Mouse (Mus musculus) forelimb bud, embryonic 11.5 days (tissue): ENCODE measurements around the gene Vax2.

Experiments used
- DNase-seq: peaks from one replicate; pipeline ENCODE4 v3.0.0-alpha.2; 2012; ENCODE audit warnings: low read depth, low spot score

Vax2 gene

DNA sequence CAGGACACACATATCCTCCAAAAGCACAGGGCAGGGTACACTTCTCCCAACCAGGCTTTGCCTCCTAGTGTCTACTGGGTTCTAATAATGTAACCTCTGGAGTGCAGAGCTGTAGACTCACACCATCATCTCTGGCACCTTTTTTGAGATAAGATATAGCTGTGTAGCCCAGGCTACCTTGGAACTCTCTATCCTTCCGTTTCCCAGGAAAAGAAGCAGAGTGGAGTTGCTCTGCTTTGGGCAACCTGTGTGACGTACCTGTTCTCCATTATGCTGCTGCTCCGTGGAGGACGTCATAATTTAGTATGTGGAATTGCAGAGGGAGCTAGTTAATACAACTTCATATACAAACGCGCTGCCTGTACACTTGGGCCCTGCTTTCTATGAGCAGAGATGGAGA is 51.3 kb downstream of the Vax2 start, which contains the start of gene Ankrd53:
Gene Ankrd53 (plus strand): TSS at position 301 of the 400 bp plus-strand sequence.
- no peak for DNase-seq

DNA sequence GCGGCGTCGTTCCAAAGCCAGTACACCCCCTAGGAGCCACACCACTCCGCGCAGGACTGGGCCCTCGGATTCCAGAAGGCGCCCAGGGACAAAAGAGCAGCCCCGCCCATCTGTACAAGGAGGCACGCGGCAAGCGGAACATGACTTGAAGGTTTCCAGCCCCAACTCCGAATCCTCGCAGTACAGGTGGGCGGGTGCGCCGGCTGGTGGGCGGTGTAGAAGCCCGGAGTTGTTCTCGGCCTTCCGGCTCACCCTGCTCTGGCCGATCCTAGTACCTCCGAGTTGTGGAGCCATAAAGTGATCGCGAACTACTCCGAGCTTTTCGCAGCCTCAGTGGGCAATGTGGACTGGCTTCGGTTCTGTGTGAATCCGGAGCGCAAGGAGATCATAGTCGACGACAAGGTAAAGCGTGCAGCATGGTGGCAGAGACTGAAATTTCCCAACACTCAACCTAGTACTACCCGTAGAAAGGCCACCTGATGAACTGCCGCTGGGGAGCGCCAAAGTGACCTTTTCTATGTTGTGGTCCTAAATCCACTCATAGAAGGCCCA is 51.9 kb downstream of the Vax2 start:
- DNase-seq, result no peak

DNA sequence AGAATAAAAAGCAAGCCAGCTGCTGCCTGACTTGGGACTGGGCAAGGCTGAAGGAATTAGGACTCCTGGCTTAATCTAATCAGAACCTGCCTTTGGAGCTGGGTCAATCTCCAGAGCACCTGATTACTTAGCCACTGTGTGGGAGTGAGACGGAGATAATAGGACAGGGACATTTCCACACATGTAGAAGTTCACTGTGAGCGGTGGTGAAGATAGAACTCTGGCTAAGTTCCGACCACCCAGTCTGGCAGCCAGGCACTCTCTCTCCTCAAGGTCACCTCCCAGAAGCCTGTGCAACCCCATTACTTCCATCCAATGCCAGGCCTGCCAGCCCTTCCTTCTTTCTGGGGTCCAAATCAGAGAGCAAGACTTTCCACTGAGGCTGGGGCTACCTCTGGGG is 55.9 kb downstream of the Vax2 start:
- DNase-seq, result no peak

DNA sequence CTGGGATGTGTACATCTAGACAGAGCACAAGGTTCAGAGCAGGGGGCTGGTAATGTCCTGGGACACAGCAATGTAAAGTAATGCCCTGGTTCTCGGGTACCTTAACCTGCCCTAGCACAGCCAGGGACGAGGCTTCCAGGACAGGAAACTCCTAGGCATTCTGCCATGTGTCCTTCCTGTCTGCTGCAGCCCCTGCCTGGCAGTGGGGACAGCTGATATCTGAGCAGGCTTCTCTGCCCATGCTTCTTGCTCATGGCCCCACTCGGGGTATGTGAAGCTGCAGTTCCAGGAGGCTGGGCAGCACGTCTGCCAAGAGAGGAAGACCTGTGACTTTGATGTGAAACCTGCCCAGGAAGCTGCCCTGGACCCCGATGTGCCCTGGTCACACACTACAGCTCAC is 57.4 kb downstream of the Vax2 start:
- no peak for DNase-seq

DNA sequence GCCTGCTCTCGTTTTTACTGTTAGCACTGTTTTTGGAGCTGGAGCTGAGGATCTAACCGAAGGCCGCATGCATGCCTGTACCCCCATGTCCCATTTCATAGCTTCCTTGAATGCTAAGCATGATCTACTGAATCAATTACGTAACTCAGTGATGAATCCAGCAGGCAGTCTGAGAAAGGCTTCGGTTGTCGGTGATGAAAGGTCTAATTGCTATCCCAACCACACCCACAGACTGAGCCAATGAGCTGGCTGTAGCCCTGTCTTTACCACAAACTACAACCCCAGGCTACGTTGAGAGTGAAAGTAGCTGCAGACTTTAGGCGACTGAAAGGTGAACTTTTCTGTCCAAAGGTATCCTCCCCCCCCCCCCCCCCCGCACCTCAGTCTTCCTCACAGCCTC is 63.1 kb downstream of the Vax2 start:
- no peak for DNase-seq

DNA sequence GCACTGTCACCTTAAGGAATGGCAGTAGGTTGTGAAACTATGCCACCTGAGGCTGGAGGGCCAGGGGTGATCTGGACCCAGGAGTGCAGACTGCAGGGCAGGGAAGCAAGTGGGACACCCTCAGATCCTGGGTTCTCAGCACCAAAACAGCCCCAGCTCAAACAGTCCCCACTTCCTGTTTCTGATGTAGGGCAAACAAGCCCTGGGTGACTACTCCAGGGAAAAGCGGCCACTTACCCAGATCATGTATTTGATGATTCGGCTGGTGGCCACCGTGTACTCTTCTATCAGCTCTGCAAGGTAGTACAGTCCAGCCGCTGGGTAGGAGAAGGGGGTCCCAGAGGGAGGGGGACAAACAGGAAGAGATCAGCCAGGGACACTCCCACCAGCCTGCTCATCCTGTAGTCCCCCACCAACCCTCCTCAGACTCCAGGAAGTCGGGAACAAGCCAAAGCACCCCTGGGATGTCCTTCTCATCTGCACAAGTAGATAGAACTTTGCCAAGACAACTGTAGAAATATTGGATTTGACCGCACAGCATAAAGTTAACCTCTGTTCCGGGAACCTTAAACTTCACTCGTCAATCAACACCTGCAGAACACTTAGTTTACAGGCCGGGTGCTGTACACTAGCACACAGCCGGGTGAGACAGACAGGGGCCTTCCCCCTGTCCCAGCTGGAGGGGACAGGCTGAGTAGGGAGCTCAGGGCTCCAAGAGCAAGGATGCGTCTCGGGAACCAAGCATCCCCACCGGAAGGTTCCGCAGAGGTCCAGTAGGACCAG is 63.9 kb downstream of the Vax2 start:
- DNase-seq, result no peak

DNA sequence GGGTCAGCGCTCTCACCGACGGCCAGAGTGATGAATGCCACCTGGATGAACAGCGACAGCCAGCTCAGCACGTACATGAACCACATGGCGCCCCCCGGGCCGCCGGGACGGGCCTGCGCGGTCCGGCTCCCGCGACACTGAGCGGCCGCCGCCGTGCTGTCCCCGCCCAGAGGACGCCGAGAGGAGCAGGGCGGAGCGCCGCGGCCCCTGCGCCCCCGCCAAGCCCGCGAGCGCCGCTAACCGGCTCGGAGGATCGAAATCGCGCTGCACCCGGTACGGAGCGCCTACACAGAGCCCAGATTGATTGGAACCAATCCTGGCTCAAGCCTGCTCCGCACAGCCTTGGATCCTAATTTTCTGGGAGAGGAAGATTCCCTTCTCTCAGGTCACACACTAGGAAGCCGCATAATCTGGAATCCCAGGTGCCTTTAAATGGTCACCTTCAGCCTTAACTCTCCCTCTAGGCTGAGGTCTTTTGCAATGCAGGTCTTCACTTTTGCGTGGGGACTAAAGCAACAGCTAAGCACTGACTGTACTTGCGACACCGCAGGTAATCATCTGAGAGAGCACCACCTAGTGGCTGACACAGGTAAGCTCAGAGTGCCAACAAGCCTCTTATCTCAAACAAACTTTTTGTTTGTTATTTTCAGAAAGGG is 64.7 kb downstream of the Vax2 start, which contains the start of gene Tex261:
Gene Tex261 (minus strand): TSS at position 176 of the 656 bp plus-strand sequence.
- peak; percentile 88 for DNase-seq

DNA sequence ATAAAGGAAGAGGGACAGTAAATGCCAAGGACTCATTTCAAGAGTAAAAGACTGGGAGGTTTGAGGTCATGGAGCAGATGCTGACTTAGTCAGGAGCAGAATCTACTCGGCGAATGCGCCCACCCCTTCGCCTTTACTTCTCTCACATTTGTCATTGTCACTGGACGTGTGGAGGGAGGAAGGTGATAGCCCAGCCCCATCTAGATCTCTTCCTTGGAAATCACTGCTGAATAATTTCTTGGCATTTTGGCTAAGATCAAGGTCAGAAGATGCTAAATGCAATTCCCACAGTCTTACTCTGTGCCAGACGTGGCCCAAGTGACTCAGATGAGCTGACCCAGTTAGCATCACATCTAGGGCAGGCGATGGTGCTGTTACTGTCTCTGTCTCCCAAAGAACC is 67.2 kb downstream of the Vax2 start:
- no peak for DNase-seq

DNA sequence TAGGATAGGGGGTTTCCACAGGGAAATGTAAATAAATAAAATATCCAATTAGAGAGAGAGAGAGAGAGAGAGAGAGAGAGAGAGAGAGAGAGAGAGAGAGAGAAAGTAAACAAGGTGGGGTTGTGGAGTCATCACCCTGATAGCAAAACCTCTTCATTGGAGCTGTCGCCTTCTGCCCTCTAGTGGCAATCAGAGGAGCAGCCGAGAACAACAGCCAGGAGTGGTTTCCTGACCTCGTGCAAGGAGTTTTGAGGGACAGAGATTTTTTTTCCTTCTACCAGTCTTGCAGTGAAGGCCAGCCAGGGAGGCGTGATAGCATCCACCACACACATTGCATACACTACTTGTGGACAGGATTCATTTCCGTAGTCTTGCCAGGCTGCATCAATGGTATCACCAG is 68.0 kb downstream of the Vax2 start:
- no peak for DNase-seq

DNA sequence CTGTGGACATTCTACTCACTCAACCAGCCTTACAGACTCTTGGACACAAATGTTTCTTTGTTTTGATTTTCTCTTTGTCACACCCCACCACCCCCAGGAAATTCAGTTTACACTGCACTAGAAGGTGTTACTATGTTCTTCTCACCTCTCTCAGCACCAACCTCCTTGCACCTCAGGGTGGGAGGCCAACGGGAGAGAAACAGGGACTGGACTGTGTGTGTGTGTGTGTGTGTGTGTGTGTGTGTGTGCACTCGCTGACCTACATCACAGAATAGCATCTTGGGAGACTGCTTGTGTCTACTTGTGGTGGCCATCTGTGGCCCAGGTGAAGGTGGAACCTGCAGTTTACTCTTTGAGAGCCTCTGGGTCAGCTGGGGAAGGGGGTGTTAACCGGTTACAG is 75.4 kb downstream of the Vax2 start:
- DNase-seq, result no peak
